Mouse (Mus musculus): ENCODE results near the gene Nit1. TPM values are rescaled to one million over a fixed set of nuclear protein-coding genes. Genes with fewer than 3 reads are reported as not detected.
A peak's percentile ranks its signal among the peaks of the same experiment; 100 is the strongest.
"Not testable (repeated sequence)": the region's sequence is repeated elsewhere in the genome, so short reads cannot be mapped to it uniquely, and the experiment has no call there.

Gene Nit1
- polyA plus RNA-seq, 1 experiment from 2014 or later: 54.2 TPM

DNA sequence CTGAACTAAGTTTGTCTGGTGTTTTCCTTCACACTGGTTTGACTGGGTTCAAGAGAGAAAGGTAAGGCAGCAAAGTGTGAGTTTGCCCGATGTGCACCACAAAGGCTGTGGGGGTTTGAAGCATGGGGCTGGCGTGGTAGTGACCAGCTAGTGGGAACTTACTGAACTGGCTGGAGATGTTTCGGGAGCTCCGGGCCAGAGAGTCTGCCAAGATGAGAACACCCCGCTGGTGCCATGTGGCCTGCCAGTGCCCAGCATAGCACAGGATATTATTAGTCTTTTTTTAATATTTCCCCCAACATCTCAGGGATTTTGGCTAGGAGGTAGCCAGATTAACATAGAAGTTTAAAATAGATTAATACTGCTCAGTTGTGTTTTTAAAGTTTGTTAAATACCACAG is 25.3 kb downstream of the Nit1 start:
- Histone ChIP-seq H3K9ac (no peak overlapping the region), H3K4me1 (no peaks in the 10 kb centered on the region), H3K4me2 (no peak overlapping the region), H3K4me3 (no peak overlapping the region), H3K36me3 (replicated peaks) (no peaks in the 10 kb centered on the region), H3K27ac (no peak overlapping the region), H3K27me3 (replicated peaks) (no peaks in the 10 kb centered on the region), H3K9me3 (no peaks in the 10 kb centered on the region)
- no peak for ATAC-seq (replicated peaks)
- WGBS: 18% methylated on average over 5 of the region's 5 CpGs

DNA sequence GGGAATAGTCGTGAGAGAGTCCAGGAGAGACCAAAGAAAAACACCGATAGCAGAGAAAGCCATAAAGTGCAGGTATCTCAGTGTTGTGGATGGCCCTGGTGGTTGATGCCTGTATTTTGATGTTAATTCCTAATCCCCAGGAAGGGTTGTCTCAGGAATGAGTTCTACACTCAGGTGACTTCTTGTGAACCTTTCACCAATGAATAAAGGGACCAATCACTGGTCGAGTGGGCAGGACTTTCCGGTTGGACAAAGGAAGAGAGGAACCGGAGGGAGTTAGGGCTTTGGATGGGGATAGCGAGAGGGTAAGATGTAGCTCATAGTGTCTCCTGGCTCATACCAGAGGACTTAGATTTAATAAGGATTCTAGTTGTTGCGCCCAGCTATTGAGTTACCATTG is 25.7 kb downstream of the Nit1 start:
- Histone ChIP-seq H3K27ac (no peak overlapping the region), H3K4me1 (no peaks in the 10 kb centered on the region), H3K4me2 (no peak overlapping the region), H3K4me3 (no peak overlapping the region), H3K36me3 (replicated peaks) (no peaks in the 10 kb centered on the region), H3K27me3 (replicated peaks) (no peaks in the 10 kb centered on the region), H3K9me3 (no peaks in the 10 kb centered on the region), H3K9ac (no peak overlapping the region)
- no peak for ATAC-seq (replicated peaks)
- WGBS: 14% methylated on average over 7 of the region's 7 CpGs

DNA sequence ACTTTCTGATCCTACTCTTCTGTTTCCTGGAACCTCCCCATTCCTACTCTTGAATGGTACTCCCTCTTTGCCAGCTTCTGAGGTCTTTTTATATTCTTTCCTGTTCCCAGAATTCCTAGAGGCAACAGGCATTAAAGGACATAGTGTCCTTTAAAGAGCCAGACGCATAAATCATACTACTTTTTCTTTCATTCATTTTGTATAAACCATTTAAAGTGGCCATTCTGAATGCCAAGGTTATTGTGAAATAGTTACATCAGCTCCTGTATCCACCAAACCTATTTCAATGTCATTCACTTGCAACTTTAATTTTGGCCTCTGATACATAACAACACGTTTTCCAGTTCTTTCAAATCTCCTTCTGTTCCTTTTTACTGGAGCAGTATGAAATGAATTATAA is 36.1 kb downstream of the Nit1 start:
- Histone ChIP-seq H3K9ac (no peak overlapping the region), H3K9me3 (no peaks in the 10 kb centered on the region), H3K27me3 (replicated peaks) (no peaks in the 10 kb centered on the region), H3K27ac (no peak overlapping the region), H3K4me1 (no peaks in the 10 kb centered on the region), H3K4me2 (no peak overlapping the region), H3K36me3 (replicated peaks) (no peaks in the 10 kb centered on the region), H3K4me3 (no peak overlapping the region)
- WGBS: 69% methylated on average over 2 of the region's 2 CpGs
- ATAC-seq (replicated peaks): no peak

DNA sequence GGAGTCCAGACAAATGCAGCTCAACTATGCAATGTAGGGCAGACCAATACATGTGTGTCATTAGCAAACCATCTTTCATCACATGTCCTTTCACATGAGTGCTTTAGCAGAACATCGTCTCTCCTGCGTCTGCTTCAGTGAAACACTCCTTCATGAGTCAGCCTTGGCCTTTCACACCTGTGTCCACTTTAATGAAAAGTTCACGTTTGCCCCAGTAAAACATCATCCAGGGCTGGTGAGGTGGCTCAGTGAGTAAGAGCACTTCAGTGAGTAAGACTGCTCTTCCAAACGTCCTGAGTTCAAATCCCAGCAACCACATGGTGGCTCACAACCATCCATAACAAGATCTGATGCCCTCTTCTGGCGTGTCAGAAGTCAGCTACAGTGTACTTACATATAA is 39.3 kb downstream of the Nit1 start:
- H3K36me3 ChIP-seq (replicated peaks); H3K27me3 ChIP-seq (replicated peaks); H3K27ac ChIP-seq; H3K9me3 ChIP-seq; H3K4me2 ChIP-seq; ATAC-seq (replicated peaks); H3K4me3 ChIP-seq; H3K9ac ChIP-seq; H3K4me1 ChIP-seq: not testable (repeated sequence)
- WGBS: 74% methylated on average over 5 of the region's 5 CpGs

DNA sequence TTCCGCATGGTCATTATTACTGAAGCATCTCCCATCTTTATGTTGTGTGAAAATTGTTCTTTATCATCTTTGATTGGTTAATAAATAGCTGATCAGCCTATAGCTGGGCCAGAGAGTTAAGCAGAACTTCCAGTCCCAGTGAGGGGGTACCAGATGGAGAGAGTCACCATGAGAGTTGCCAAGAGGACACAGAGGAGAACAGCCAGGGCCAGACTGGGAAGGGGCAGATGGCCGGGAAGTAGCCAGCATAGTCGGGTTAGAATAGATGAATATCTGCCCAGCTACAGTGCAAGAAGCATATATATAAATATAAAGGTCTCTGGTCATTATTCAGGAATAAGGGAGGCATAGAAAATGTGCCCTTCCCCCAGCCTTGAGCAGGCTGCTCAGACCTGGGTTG is 47.2 kb downstream of the Nit1 start:
- no peak overlapping the region for H3K9ac ChIP-seq
- WGBS: 76% methylated on average over 3 of the region's 3 CpGs

DNA sequence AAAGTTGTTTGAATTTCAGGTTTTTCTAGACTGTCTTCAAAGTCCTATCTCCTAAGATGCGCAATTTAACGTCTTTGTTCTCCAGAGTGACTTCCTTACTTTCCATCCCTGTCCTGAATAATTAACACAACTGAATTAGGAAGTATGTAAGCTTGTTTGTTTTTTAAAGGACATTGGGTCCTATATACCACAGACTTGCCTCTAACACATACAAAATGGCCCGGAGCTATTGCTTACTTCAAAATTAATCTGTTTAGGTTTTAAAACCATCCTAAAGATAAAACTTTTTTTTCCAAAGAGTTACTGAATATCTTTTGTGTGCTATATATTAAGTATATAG is 50.4 kb downstream of the Nit1 start:
- peak; percentile 55; the same call in 1 of the 2 replicates for ATAC-seq (replicated peaks)
- no peaks in the 10 kb centered on the region for H3K36me3 ChIP-seq (replicated peaks)
- WGBS: 14% methylated on average over 3 of the region's 3 CpGs

More for the DNA sequence above, 47.2 kb downstream of the Nit1 start:
- Histone ChIP-seq H3K27me3 (replicated peaks) (peaks cover 14% of the 10 kb centered on the region), H3K4me1 (peaks cover 13% of the 10 kb centered on the region), H3K36me3 (replicated peaks) (no peaks in the 10 kb centered on the region), H3K27ac (no peak overlapping the region), H3K4me2 (no peak overlapping the region), H3K4me3 (no peak overlapping the region), H3K9me3 (no peaks in the 10 kb centered on the region)
- ATAC-seq (replicated peaks): no peak

DNA sequence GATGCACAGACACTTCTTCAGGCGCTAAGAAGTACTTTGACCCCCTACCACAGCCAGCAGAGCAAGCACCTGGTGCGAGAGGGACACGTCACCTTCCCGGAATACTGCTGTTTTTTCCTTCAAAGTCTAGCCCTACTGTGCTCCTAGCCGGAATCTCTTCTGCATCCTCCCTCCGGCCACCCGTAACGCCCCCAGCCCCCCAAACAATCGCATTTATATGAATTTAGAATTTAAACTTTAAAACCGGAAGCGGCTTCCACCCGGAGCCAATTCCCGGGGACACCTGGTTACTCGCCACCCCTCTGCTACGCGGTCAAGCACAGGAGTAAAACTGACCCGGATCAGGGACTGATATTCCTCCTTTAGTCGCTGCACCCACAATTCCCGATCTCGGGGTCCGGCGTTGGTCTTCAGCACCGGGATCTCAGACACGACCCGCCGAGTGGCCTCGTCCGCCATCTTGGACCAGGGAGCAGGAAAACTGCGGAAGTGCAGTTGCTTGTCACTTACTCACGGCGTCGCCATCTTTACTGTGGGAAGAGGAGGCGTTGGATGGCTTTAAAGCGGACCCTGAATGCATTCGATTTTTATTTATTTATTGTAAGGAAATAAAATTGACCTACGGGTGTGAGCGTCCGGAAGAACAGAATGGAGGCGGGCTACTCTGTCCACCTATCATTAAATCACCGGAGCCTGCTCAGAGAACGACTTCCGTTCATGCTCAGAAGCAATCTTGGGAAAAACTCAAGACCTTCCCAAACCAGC is 51.0 kb downstream of the Nit1 start, which contains the start of gene Ufc1:
Gene Ufc1, minus strand, starts transcription at position 727 of the 765 bp plus-strand sequence.
- Histone ChIP-seq H3K36me3 (replicated peaks) (no peaks in the 10 kb centered on the region; the same call in 1 of the 2 replicates), H3K27me3 (replicated peaks) (peaks cover 14% of the 10 kb centered on the region), H3K27ac (peak within 1 kb of the TSS; percentile 93), H3K9me3 (no peaks in the 10 kb centered on the region), H3K4me2 (peak within 1 kb of the TSS; percentile 80), H3K4me3 (peak within 1 kb of the TSS; percentile 83), H3K9ac (peak within 1 kb of the TSS; percentile 90), H3K4me1 (peaks cover 15% of the 10 kb centered on the region)
- WGBS: under 1% methylated on average over 42 of the region's 42 CpGs
- peak; percentile 89 for ATAC-seq (replicated peaks)

More for the DNA sequence above, 50.4 kb downstream of the Nit1 start:
- H3K4me1 ChIP-seq: peaks cover 15% of the 10 kb centered on the region
- H3K4me3 ChIP-seq: peak overlapping the region; percentile 83
- H3K27ac ChIP-seq: peak overlapping the region; percentile 93
- H3K27me3 ChIP-seq (replicated peaks): peaks cover 14% of the 10 kb centered on the region
- peak overlapping the region; percentile 80 for H3K4me2 ChIP-seq
- H3K9ac ChIP-seq: peak overlapping the region; percentile 90
- no peaks in the 10 kb centered on the region for H3K9me3 ChIP-seq

DNA sequence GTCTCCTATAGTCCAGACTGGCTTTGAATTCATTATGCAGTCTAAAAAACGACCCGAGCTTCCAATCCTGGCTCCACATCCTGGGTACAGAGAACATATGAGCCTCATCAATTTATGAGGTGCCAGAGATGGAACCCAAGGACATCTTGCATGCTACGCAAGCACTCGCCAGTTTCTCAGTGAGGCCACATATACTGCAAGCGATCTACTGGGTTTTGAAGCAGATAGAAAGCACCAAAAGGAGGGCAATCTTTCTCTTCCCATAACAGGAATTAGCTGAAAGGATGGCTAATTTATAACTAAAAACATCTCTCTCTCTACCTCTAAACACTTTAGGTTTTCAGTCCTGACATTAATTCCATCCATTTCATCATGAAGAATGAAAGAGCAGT is 51.5 kb downstream of the Nit1 start:
- whole genome bisulfite sequencing: 42% methylated on average over 5 of the region's 5 CpGs
- no peak; the same call in 1 of the 2 replicates for ATAC-seq (replicated peaks)

DNA sequence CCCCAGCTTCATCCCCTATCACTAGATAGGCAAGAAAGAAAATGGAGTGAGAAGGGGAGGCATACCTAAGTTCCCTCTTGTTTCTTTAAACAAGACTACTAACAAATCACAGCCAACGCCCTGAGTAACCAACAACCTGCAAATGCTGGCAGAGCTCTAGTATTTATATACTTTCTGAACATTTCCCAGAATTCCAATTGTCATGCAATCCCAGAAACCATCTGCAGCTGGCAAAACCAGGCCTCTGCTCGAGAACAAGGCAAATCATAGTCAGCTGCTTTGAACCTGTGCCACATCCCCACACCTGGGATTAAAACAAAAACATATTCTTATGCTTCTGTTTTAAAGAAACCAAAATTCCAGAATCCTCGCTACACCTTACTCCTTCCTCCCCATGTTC is 52.1 kb downstream of the Nit1 start:
- WGBS: 90% methylated on average over 3 of the region's 3 CpGs
- peak overlapping the region; percentile 80 for H3K4me2 ChIP-seq
- peak overlapping the region; percentile 93; the same call in 1 of the 2 replicates for H3K27ac ChIP-seq
- peak overlapping the region; percentile 90; the same call in 1 of the 2 replicates for H3K9ac ChIP-seq
- H3K27me3 ChIP-seq (replicated peaks): peaks cover 7% of the 10 kb centered on the region; the same call in 1 of the 2 replicates
- no peak for ATAC-seq (replicated peaks)
- H3K4me3 ChIP-seq: peak overlapping the region; percentile 83; the same call in 1 of the 2 replicates
- H3K9me3 ChIP-seq: no peaks in the 10 kb centered on the region
- peaks cover 20% of the 10 kb centered on the region for H3K4me1 ChIP-seq
- H3K36me3 ChIP-seq (replicated peaks): peaks cover 3% of the 10 kb centered on the region; the same call in 1 of the 2 replicates

More for the DNA sequence above, 51.5 kb downstream of the Nit1 start:
- H3K36me3 ChIP-seq (replicated peaks): peaks cover 3% of the 10 kb centered on the region; the same call in 1 of the 2 replicates
- H3K27me3 ChIP-seq (replicated peaks): peaks cover 12% of the 10 kb centered on the region
- H3K4me1 ChIP-seq: peaks cover 15% of the 10 kb centered on the region
- H3K9ac ChIP-seq: peak overlapping the region; percentile 90
- no peaks in the 10 kb centered on the region for H3K9me3 ChIP-seq
- H3K27ac ChIP-seq: peak overlapping the region; percentile 93
- peak overlapping the region; percentile 80 for H3K4me2 ChIP-seq
- H3K4me3 ChIP-seq: peak overlapping the region; percentile 83

DNA sequence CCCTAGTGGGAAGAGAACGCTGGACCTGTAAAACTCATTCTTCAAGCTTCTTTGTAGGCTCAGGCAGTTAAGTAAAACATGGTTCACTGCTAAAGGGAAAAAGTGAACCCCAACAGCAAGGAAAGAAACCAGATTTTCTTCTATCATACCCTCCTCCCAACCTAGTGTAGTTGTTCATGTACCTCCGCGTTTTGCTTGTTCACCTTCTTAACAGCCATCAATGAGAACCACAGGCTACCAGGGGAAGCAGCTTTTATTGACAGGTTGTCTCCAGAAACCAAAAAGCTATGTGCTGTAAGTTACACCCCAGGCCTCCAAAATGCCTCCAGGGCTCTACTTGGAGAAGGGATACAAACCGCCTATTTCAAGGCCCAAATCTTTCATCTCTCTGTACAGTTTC is 57.1 kb downstream of the Nit1 start:
- peaks cover 26% of the 10 kb centered on the region; the same call in 1 of the 2 replicates for H3K36me3 ChIP-seq (replicated peaks)
- H3K9ac ChIP-seq: peak overlapping the region; percentile 25; the same call in 1 of the 2 replicates
- peaks cover 31% of the 10 kb centered on the region for H3K4me1 ChIP-seq
- 69% methylated on average over 4 of the region's 4 CpGs for WGBS
- H3K9me3 ChIP-seq: no peaks in the 10 kb centered on the region
- H3K27ac ChIP-seq: peak overlapping the region; percentile 97
- H3K4me2 ChIP-seq: peak overlapping the region; percentile 39
- H3K4me3 ChIP-seq: peak overlapping the region; percentile 93; the same call in 1 of the 2 replicates
- ATAC-seq (replicated peaks): no peak
- H3K27me3 ChIP-seq (replicated peaks): no peaks in the 10 kb centered on the region
